Mouse (Mus musculus): ENCODE measurements around the gene Ifi27.
"Not testable (repeated sequence)": the region's sequence is repeated elsewhere in the genome, so short reads cannot be mapped to it uniquely, and the experiment has no call there.

- not testable (repeated sequence) for TF ChIP-seq POLR2A (IDR thresholded peaks at IDR 0.05; ENCODE audit: extremely low read depth, insufficient read depth, low read length); CTCF (IDR thresholded peaks at IDR 0.05; ENCODE audit: low read depth, low read length)
Observed at GRCm38 (mm10) chr12:103456727-103457126, 22.7 kb downstream of the Ifi27 start.

Data from liver, adult 2 months (tissue).